Mouse (Mus musculus) thymus, adult 2 months (tissue): Measurements from ENCODE around the gene Metrnl.

Source experiments
- CTCF ChIP-seq: fragments of 200-500 bp; IDR thresholded peaks from 2 replicates; pipeline ENCODE4 v1.5.1; 2012; ENCODE audit warnings: mild to moderate bottlenecking, control low read depth, low read length, moderate library complexity, borderline replicate concordance; ENCODE audit not compliant: control insufficient read depth, poor library complexity, insufficient read depth; ENCODE audit errors: extremely low read depth
- POLR2A ChIP-seq: fragments of 200-500 bp; IDR thresholded peaks from 2 replicates; pipeline ENCODE4 v1.6.1; 2012; ENCODE audit warnings: mild to moderate bottlenecking, low read length, control low read depth, moderate library complexity; ENCODE audit not compliant: control insufficient read depth, poor library complexity, insufficient read depth; ENCODE audit errors: extremely low read depth

DNA sequence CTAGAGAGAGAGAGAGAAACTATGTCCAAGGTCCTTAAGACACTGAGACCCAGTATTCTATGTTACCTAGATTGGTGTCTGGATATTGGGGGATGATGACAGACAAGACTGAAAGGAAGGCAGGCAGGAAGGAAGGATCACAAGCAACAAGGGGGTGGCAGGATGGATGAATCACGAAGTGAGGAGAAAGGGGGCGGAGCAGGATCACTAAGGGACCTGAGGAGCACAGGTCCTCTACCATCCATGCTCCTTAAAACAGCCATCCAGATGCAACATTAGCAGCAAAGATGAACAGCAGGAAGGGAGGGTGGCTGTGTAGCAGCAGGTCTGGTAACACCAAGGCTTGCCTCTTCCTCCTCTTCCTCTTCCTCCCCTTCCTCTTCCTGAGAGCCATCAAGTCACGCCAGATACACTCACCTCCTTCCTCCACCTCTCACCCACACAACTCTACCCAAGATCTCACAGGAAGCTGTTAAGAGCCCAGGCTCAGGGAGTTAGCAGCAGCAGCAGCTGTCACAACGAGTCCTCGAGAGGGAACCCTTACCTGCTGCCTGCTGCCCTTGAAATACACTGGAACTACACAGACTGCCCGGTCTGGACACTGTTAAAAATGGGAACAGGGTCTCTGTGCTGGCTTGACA is 46.1 kb upstream of the Metrnl start:
- TF ChIP-seq CTCF (no peak), POLR2A (no peak)
